Mouse (Mus musculus): Measurements from ENCODE around the gene Gm45618. TPM values are rescaled to one million over a fixed set of nuclear protein-coding genes. Genes with fewer than 3 reads are reported as not detected.

Gene Gm45618
- polyA plus RNA-seq, 1 experiment from 2014 or later, result not detected

DNA sequence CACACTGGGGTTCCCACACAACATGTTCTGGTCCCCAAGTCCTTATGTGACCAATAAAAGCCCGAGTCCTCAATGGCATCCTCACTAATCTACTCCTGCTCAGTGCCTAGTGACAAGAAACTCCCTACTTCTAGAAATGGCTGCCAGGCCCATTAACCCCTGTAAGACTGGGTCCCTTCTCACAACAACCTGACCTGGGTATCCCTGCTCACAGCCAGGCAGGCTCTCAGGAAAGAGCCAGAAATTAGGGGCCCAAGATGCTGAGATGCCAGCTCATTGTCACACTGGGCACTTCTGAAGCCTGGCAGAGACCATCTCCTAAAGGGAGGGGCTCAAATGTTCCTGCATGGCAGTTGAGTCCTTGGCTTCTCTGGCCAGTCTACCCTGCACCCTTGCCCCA, 27.5 kb downstream of the Gm45618 start:
- Histone ChIP-seq H3K27ac (no peak overlapping the region), H3K27me3 (peaks cover 98% of the 10 kb centered on the region), H3K9me3 (no peaks in the 10 kb centered on the region), H3K4me1 (peaks cover 21% of the 10 kb centered on the region), H3K4me3 (no peak overlapping the region), H3K9ac (no peak overlapping the region), H3K4me2 (replicated peaks) (no peak overlapping the region), H3K36me3 (no peaks in the 10 kb centered on the region)
- 43% methylated on average over 1 of the region's 1 CpGs for WGBS
- no peak for ATAC-seq (ENCODE audit: insufficient number of reproducible peaks, insufficient read depth, low FRiP score, low TSS enrichment)

DNA sequence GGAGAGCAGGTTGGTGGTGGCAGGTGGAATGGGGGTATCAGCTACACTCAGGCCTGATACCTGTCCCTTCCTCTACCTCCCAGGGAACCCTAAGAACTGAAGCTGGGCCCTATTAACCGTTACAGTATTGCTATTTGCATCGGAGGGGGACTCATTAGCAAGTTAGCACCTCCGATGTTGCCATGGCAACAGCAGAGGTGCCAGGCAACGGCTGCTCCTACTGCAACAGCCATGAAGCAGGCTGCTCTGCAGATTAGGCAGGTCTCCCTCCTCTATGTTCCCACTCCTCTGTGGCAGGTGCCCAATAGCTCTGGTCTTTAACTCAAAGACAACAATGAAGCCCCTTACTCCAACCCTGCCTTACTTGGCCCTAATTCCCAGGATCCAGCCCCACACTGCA, 28.7 kb downstream of the Gm45618 start:
- Histone ChIP-seq H3K27ac (no peak overlapping the region), H3K4me1 (peaks cover 21% of the 10 kb centered on the region), H3K4me3 (no peak overlapping the region), H3K9ac (no peak overlapping the region), H3K36me3 (no peaks in the 10 kb centered on the region), H3K4me2 (replicated peaks) (no peak overlapping the region), H3K27me3 (peaks cover 94% of the 10 kb centered on the region), H3K9me3 (no peaks in the 10 kb centered on the region)
- ATAC-seq (ENCODE audit: insufficient number of reproducible peaks, insufficient read depth, low FRiP score, low TSS enrichment), result no peak
- WGBS, result 14% methylated on average over 4 of the region's 4 CpGs

DNA sequence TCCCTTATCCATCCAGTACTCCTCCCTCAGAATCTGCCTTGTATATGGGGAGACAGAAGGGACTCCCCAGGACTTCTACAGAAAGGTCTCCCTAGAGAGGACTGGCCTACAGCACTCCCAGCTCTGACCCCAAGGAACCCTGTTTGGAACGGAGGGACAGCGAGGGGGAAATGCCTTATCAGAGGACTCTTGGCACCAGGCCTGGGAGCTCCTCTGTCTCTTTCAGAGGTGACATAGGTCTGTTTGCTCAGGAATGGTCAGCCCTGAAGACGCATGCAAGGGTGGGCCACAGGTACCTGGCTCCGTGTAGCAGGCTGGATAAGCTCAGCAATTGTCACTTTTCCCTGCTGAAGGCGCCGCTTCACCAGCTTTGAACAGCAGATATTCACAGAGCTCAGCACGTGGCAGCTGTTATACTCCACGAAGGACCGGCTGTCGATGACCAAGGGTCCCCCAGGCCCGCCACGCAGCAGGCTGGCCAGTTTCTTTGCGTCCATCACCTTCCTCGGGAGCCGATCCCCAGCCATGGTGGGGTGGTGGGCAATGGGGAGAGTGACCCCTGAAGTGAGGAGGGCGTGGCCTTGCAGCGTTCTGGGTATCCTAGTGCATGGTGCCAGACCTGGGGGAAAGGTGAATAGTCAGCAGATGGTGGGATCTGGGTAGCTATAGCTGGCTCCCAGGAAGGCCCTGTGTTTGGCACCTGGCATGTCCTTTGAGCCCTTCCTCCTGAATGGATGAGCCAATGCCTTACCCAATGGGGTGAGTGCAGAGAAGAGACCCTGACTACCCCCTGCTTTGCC, 30.7 kb downstream of the Gm45618 start:
- peaks cover 89% of the 10 kb centered on the region for H3K27me3 ChIP-seq
- H3K27ac ChIP-seq, result no peak overlapping the region
- no peak overlapping the region for H3K9ac ChIP-seq

DNA sequence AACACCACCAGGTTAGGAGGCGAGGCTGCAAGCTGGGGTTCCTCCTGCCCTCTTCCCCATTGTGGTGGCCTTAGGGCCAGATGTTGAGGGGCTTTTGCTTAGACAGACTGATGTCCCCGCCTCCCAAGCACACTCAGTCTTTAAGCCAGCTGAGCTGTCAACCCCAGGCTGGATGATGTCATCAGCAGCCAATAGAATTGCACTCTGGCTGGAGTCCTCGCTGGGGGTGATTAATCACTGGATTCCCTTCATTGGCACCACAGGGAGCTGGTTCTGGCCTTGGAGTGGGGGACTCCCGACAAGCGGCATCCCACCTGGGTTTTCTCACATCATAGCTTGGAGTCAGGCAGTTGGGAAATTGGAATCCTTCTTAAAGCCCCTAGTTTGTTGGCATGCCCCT, 31.6 kb downstream of the Gm45618 start:
- WGBS, result 3% methylated on average over 5 of the region's 5 CpGs
- peaks cover 10% of the 10 kb centered on the region for H3K4me1 ChIP-seq
- no peak overlapping the region for H3K4me2 ChIP-seq (replicated peaks)
- H3K27ac ChIP-seq, result no peak overlapping the region
- no peak overlapping the region for H3K4me3 ChIP-seq
- no peak overlapping the region for H3K9ac ChIP-seq
- H3K36me3 ChIP-seq, result no peaks in the 10 kb centered on the region
- no peak for ATAC-seq (ENCODE audit: insufficient number of reproducible peaks, insufficient read depth, low FRiP score, low TSS enrichment)
- H3K9me3 ChIP-seq, result no peaks in the 10 kb centered on the region
- H3K27me3 ChIP-seq, result peaks cover 89% of the 10 kb centered on the region

More for the DNA sequence above, 30.7 kb downstream of the Gm45618 start:
- H3K9me3 ChIP-seq, result no peaks in the 10 kb centered on the region
- no peak for ATAC-seq (ENCODE audit: insufficient number of reproducible peaks, insufficient read depth, low FRiP score, low TSS enrichment)
- 66% methylated on average over 17 of the region's 17 CpGs for WGBS
- H3K4me3 ChIP-seq, result no peak overlapping the region
- H3K36me3 ChIP-seq, result no peaks in the 10 kb centered on the region
- no peak overlapping the region for H3K4me2 ChIP-seq (replicated peaks)
- H3K4me1 ChIP-seq, result peaks cover 17% of the 10 kb centered on the region

DNA sequence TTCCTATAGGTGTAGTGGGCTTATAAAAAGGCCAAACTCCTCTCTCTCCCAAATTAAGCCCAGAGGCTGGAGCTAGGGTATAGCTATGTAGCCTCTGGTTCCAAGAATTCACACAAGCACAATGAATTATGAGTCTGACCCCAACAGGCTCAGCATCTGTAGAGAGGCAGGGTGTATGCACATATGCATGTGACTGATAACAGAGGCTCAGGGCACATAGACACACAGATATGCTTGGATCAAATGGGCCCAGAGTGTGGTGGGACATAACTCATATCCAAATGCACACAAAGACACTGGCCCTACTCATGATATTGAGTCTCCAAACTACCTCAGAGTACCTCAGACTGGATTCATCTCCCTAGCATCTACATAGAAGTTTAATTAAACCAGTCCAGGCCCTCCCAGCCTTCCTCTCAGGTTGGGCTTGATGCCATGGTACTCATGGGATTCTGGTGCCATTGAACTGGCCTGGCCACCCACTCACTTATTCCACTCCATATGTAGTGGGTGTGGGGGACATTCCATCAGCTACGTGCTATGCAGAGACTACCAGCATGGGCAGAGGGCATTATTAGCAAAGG, 33.4 kb downstream of the Gm45618 start:
- no peak overlapping the region for H3K4me2 ChIP-seq (replicated peaks)
- ATAC-seq (ENCODE audit: insufficient number of reproducible peaks, insufficient read depth, low FRiP score, low TSS enrichment), result no peak
- peaks cover 89% of the 10 kb centered on the region for H3K27me3 ChIP-seq
- no peak overlapping the region for H3K9ac ChIP-seq
- WGBS, result 76% methylated on average over 1 of the region's 1 CpGs
- peaks cover 14% of the 10 kb centered on the region for H3K4me1 ChIP-seq
- H3K27ac ChIP-seq, result no peak overlapping the region
- no peaks in the 10 kb centered on the region for H3K36me3 ChIP-seq
- H3K4me3 ChIP-seq, result no peak overlapping the region
- no peaks in the 10 kb centered on the region for H3K9me3 ChIP-seq

DNA sequence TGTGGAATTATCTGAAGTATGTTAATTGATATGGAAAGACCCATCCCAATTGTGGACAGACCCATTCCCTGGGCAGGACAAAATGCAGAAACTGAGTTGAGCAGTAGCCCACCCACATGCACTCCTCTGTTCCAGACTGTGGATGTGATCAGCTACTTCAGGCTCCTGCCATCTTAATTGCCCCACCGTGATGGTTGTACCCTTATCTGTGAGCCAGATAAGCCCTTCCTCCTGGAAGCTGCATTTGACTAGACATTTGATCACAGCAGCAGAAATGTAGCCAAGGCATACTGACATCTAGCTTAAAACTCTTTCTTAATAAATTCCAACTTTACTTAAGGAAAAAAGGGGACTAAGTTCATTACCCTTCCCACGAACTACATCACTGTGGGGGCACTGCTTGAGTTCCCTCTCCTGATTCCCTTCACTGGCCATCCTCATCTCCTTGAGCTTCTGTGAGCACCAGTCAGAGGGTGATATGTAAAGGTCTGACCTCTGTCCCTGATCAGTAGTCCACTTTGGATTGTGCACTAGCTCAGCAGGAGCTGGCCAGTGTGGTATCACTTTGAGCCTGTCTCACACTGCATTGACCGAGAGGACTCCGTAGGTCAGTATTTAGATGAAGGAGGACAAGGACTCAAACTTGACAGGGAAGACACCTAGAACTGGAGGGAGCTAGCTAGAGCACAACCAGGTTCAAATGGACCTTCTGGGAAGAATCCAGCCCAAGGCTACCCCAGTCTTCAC, 34.2 kb downstream of the Gm45618 start:
- Histone ChIP-seq H3K27ac (no peak overlapping the region), H3K4me1 (peaks cover 18% of the 10 kb centered on the region), H3K9me3 (no peaks in the 10 kb centered on the region), H3K4me3 (no peak overlapping the region), H3K27me3 (peaks cover 89% of the 10 kb centered on the region), H3K4me2 (replicated peaks) (no peak overlapping the region), H3K9ac (no peak overlapping the region), H3K36me3 (no peaks in the 10 kb centered on the region)
- 85% methylated on average over 4 of the region's 4 CpGs for WGBS
- no peak for ATAC-seq (ENCODE audit: insufficient number of reproducible peaks, insufficient read depth, low FRiP score, low TSS enrichment)

DNA sequence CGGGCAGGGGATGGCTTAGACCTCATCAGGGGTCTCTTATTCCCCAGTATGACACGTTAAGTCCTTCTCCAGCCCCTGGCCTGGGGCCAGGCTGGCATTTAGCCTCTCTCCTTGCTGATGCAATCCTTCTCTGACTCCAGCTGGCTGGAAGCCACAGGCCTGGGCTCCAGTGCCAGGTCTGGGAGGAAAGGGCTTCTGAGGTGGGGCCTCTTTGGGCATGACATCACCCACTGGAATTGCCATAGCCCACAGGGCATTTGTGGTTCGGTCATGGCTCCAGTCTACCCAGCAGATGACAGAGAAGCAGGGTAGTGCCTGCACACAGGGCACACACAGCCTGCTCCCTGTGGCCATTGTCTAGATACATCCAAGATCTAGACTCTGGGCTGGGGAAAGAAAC, 35.7 kb downstream of the Gm45618 start:
- Histone ChIP-seq H3K9ac (no peak overlapping the region), H3K9me3 (no peaks in the 10 kb centered on the region), H3K4me3 (no peak overlapping the region), H3K27me3 (peaks cover 89% of the 10 kb centered on the region), H3K36me3 (no peaks in the 10 kb centered on the region), H3K4me2 (replicated peaks) (no peak overlapping the region), H3K4me1 (peaks cover 18% of the 10 kb centered on the region), H3K27ac (no peak overlapping the region)
- WGBS, result 47% methylated on average over 3 of the region's 3 CpGs
- ATAC-seq (ENCODE audit: insufficient number of reproducible peaks, insufficient read depth, low FRiP score, low TSS enrichment), result no peak

DNA sequence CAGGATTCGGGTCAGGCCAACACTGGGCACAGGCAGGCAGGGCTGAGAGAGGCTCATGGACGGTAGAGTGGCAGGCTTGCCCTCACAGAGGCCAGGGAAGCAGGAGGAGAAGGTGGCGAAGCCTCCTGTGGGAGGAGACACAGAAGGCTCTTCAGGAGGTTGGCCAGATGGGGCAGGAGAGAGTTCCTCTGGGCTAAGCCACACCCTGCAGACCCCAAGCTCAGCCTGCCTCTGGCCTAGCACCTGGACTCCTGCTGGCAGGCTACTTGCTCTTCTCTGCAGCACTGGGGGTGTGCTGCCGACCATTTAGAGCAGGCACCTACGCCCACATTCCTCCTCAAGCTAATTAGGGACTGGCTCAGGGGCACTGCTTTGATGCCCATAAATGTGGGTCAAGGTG, 36.1 kb downstream of the Gm45618 start:
- ATAC-seq (ENCODE audit: insufficient number of reproducible peaks, insufficient read depth, low FRiP score, low TSS enrichment), result no peak
- Histone ChIP-seq H3K36me3 (no peaks in the 10 kb centered on the region), H3K4me1 (peaks cover 15% of the 10 kb centered on the region), H3K9me3 (no peaks in the 10 kb centered on the region), H3K27me3 (peaks cover 89% of the 10 kb centered on the region), H3K27ac (no peak overlapping the region), H3K4me3 (no peak overlapping the region), H3K9ac (no peak overlapping the region), H3K4me2 (replicated peaks) (no peak overlapping the region)
- WGBS, result 18% methylated on average over 5 of the region's 5 CpGs

DNA sequence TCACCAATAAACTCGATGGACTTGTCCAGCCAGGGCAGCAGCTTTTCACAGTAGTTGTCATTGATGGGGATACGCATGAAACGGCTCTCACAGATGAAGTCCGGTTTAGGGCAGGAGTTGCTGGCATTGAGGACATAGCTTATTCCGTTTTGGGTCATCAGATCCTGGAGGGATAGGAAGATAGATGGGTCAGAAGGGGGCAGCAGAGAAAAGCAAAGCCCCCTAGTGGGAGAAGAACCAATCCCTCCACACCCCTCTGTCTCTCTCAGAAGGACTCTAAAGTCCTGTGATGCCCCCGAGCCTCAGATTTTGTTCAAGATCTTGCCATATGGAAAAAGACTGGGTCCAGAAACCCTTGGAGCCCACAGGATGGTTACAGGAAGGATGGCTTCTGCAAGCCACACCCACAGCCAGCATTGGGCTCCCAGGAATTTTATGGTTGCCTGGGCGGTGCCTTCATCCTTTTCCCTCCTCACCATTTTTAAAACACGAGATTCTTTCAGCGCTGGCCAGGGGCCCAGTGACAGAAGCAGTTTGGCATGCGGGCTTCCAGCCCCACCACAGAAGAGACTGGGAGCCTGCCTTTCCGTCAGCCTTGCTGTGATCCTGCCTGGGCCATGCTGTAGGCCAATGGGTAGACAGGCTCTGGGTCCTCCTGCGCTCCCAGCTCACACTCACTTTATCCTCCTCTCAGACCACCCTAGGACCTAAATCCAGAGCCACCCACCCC, 36.8 kb downstream of the Gm45618 start:
- no peaks in the 10 kb centered on the region for H3K36me3 ChIP-seq
- no peak for ATAC-seq (ENCODE audit: insufficient number of reproducible peaks, insufficient read depth, low FRiP score, low TSS enrichment)
- no peak overlapping the region for H3K27ac ChIP-seq
- no peak overlapping the region for H3K4me3 ChIP-seq
- H3K27me3 ChIP-seq, result peaks cover 89% of the 10 kb centered on the region
- no peak overlapping the region for H3K4me2 ChIP-seq (replicated peaks)
- peaks cover 9% of the 10 kb centered on the region; the same call in 1 of the 2 replicates for H3K4me1 ChIP-seq
- no peak overlapping the region for H3K9ac ChIP-seq
- H3K9me3 ChIP-seq, result no peaks in the 10 kb centered on the region
- WGBS, result 32% methylated on average over 12 of the region's 12 CpGs

DNA sequence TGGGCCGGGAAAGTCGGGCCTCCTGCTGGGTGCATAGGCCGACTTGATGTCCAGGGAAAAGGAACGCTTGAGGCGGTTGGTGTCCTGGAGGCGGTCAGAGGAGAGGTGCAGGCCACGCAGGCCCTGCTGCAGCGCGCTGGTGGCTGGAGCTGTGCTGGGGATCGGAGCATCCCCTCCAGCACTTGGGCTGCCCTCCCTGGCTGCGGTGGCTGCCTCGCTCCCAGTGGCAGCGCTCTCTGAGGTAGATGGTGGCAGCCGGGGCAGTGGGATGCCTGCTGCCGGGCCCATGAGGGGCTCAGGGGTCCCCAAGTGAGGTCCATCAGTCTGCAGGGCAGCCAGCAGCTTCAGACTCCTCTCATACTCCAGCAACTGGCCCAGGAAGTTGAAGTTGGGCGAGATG, 37.9 kb downstream of the Gm45618 start:
- Histone ChIP-seq H3K4me2 (replicated peaks) (peak overlapping the region; percentile 58), H3K36me3 (no peaks in the 10 kb centered on the region), H3K9ac (no peak overlapping the region), H3K27me3 (peaks cover 84% of the 10 kb centered on the region), H3K9me3 (no peaks in the 10 kb centered on the region), H3K4me1 (peaks cover 8% of the 10 kb centered on the region; the same call in 1 of the 2 replicates), H3K27ac (no peak overlapping the region), H3K4me3 (peak overlapping the region; percentile 35)
- WGBS, result 23% methylated on average over 14 of the region's 16 CpGs
- no peak for ATAC-seq (ENCODE audit: insufficient number of reproducible peaks, insufficient read depth, low FRiP score, low TSS enrichment)

DNA sequence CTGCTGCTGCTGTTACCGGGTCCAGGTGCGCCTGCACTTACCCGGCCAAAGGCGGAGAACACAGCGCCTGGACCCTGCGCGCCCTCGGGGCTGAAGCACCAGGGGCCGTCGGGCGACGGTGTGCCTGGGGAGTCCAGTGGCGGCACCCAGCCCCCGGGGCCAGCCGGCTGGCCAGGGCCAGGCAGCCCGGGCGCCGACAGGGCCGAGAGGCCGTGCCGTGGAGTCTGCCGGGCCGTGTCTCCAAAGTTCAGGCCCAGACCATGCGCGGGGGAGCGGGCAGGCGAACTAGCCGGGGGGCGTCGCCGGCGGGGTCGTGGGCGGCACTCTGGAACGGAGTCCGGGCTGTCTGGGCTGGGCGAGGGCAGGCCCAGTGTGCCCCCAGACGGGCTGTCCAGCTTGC, 38.4 kb downstream of the Gm45618 start:
- Histone ChIP-seq H3K9ac (0 out of 2 replicates have a peak overlapping the region, but pooled peaks have one; percentile 1), H3K9me3 (no peaks in the 10 kb centered on the region), H3K4me2 (replicated peaks) (peak overlapping the region; percentile 58), H3K36me3 (no peaks in the 10 kb centered on the region), H3K4me1 (peaks cover 8% of the 10 kb centered on the region; the same call in 1 of the 2 replicates), H3K27ac (no peak overlapping the region), H3K4me3 (peak overlapping the region; percentile 35), H3K27me3 (peaks cover 80% of the 10 kb centered on the region)
- peak; percentile 22; the same call in 1 of the 2 replicates for ATAC-seq (ENCODE audit: insufficient number of reproducible peaks, insufficient read depth, low FRiP score, low TSS enrichment)
- 5% methylated on average over 38 of the region's 38 CpGs for WGBS
